Mouse (Mus musculus): ENCODE results near the gene Itgb2.

Itgb2 gene

DNA sequence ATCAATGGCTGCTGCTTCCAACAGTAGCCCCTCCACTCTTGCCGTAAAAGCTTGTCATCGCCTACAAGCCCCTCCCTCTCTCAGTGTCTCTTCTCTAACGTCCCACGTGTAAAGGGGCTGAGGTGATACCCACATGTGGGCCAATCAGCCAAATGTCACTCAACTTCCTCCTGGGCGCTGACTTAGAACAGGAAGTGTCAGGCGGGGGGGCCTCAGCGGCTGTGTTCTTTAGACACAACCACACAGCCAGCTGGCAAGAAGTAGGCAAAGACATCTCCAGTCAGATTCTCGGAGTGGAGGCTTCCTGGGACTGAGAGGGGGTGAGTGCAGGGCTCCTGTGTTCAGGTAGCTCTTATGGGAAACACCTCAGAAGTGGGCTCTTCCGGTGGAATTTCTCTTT is at the start of gene Itgb2:
Gene Itgb2 (plus strand): TSS at position 113 of the 400 bp plus-strand sequence.
- in situ Hi-C loops (cut with MboI, MseI): no loop called here

- in situ Hi-C loops (cut with MboI, MseI): no loop called here
These were observed 48.2 kb upstream of the Itgb2 start for GRCm38 (mm10) chr10:77481814-77482213.

- in situ Hi-C loops (cut with MboI, MseI): no loop called here
These were observed 45.7 kb upstream of the Itgb2 start for GRCm38 (mm10) chr10:77484205-77484935.

- in situ Hi-C loops (cut with MboI, MseI): no loop called here
These were observed 44.3 kb upstream of the Itgb2 start for GRCm38 (mm10) chr10:77485786-77486185.

DNA sequence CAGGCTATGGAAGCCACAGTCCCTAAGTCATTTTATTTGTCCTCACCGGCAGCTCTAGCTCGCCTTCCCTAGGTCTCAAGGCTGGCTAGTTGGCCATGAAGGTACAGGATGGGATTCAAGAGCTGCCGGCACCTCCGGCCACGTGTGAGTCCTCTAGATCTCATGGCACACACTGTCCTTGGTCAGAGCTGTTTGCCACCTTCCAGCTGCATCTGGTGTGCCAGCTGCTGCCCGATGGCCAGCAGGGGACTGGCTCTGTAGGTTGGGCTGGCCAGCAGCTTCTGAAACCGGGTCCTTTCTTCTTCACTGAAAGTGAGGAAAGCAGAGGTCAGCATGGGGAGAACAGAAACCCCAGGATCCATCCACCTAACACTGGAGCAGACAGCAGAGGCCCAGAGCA is 41.9 kb upstream of the Itgb2 start:
- in situ Hi-C loops (cut with MboI, MseI): no loop called here

DNA sequence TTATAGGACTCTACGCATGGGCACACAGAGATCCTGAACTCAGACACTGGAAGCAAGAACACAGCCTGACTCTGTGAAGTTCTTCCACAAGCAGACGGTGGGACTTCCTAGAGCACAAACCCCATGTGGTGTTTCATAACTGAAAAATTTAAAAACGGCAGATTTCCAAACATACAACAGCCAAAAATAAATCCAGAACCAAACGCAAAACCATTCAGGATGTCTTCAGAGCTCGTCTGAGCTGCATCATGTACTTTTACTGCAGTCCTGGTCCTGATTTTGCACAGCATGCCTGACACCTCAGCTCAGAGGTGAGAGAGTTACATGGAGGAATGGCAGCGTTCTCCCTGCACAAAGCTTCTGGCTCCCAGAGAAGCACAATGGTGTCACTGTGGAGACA is 38.5 kb upstream of the Itgb2 start:
- in situ Hi-C loops (cut with MboI, MseI): no loop called here

GRCm38 (mm10) chr10:77492885-77493284 is 37.2 kb upstream of the Itgb2 start:
- in situ Hi-C loops (cut with MboI, MseI): no loop called here

DNA sequence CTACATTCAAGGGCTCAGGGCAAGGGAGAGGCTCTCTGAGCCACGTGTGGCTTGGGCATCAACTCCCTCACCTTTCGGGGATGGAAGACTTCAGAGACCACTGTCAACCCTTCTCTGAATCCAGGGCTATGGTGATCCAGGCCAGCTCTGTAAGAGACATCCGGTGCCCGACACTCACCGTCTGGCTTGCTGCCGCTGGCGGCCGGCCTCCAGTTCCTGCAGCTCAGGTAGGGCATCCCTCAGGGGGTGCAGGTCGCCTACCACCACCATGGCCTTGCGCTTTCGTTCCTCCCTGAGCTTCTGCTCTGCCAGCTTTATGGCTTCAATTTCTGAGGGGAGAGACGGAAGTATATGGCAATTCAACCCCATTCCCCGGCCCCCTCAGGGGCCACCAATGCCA is 32.9 kb upstream of the Itgb2 start:
- in situ Hi-C loops (cut with MboI, MseI): no loop called here

GRCm38 (mm10) chr10:77498254-77498653 is 31.8 kb upstream of the Itgb2 start:
- in situ Hi-C loops (cut with MboI, MseI): no loop called here

DNA sequence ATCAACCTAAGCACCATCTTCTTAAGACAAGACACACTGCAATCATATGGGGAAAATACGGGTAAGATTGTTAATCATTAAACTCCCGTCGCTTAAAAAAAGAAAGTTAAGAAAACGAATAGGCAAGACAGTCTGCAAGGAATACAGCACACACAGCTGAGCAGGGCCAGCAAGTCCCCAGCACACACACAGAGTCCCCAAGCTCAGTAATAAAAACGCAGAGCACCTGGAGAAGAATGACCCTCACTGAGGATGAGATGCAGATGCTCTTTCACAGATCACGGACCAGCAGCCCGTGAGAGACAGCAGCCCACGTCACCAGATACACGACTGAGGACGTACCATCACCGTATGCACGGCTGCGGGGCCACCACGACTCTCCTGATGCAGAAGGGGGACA is 29.4 kb upstream of the Itgb2 start:
- in situ Hi-C loops (cut with MboI, MseI): no loop called here

GRCm38 (mm10) chr10:77502967-77503922 is 26.8 kb upstream of the Itgb2 start:
- in situ Hi-C loops (cut with MboI, MseI): no loop called here

- in situ Hi-C loops (cut with MboI, MseI): no loop called here
These were observed 25.9 kb upstream of the Itgb2 start for GRCm38 (mm10) chr10:77504143-77504542.

DNA sequence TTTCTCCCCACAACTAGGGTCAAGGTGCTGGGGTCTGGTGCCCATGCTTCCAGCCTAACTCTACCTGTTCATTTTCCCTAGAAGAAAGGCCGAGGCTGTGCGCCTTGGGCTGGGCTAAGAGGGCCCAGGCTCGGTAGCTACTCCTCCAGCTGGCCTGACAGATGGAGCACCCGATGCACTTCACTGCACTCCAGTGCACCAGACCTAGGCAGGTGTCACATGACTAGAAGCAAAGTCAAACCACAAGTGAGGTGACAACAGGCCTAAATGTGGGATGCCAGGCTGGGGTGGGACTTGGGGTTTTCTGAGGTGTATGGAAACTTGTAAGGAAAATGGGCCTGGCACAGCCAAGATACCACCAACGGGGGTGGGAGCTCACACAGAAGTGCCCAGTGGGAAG is 23.5 kb upstream of the Itgb2 start:
- in situ Hi-C loops (cut with MboI, MseI): no loop called here

DNA sequence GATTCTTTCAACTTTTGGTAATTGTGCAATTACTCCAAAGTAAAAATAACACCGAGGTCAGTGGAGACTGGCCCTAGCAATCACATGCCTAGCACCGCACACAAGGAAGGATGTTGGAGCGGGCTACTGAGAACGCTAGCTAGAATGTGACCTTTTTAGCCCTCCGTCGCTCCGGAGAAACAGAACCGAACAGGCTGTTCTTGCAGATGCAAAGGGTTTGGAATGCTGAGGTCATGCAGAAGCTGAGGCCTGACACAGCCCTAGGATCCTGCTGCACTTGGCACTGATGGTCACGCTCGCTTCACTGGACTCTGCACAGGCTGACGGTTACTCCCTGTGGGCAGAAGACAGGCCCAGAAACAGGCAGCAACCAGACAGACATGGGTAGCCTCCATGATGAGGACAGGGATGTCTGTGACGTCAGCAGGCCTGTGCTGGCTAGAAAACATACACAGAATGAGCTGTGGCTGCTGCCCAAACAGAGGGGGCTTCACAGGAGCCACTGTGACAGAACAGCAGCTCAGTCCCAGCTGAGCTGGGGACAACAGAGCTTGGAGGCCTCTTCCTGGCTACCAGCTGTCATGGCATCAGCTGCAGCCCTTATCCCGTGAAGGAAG is 23.0 kb upstream of the Itgb2 start:
- in situ Hi-C loops (cut with MboI, MseI): no loop called here

- in situ Hi-C loops (cut with MboI, MseI): no loop called here
These were observed 22.3 kb upstream of the Itgb2 start for GRCm38 (mm10) chr10:77507779-77508178.

- in situ Hi-C loops (cut with MboI, MseI): no loop called here
These were observed 21.3 kb upstream of the Itgb2 start for GRCm38 (mm10) chr10:77508744-77509143.

DNA sequence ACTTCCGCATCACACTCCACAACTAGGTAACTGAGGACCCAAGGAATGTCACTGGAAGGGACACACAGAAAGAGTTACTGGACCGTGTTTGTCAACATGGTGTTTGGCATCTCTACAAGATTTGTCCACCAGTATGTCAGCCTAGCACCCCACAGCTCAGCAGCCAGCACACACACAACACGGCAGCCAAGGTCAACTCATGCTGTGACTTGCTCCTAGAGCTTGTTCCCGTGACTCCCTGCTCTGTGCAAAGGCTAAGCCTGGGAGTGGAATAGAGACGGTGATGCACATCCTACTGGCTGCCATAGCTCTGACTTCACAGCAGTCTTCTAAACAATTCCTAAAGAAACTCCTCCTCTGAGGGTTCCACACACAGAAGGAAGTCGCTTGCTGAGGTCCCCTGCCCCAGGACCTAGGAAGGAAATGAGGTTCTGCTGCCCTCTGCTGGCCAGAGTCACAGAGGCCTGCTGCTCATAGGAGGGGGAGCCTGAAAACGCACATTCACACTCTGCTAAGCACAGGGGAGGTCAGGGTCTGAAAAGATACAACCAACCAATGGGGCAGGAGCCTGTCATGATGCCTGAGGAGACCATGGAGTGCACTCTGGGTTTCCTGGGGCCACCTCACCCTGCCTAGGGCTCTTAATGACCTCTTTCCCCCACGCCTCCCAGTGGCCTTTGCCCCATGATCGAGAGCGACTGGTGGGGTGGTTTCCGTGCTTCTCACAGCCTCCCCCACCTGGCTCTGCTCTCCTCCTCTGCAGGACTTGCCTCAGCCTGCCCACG is 20.5 kb upstream of the Itgb2 start:
- in situ Hi-C loops (cut with MboI, MseI): loop anchor here (5.0 kb wide), 1 partner anchor 227 kb away; no protein-coding TSS in a partner anchor

DNA sequence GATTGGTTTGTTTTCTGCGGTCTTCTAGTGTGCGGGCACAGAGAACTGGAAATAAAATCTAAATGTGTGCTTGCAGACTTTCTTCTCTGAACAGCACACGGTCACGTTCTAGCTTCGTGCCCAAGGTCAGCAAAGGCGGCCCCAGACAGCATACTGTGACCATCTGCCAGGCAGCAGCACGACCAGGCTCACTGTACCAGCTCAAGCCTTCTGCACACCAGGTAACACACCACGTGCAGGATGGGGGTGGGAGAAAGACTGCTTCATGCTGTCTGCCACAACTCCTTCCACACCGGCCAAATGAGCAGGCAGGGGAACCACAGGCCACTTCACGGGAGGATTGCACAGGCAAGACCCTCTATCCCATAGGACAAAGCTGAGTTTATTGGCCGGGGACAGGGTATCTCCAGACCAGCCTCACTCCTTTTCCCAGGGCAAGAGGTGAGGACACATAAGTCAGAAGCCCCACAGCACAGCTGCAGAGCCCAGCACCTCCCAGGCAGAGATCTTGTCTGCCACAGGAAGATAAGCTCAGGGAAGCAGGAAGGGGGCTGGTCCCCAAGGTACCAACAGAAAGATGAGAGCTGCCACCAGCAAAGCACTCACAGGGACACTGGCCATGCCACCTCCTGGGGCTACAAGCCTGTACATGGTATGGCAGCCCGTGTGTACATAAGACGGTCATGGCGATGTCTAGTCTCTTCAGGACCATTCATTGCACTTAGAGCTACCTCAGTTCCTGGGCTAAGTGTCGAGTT is 19.6 kb upstream of the Itgb2 start:
- in situ Hi-C loops (cut with MboI, MseI): loop anchor here (5.0 kb wide), 1 partner anchor 228 kb away; no protein-coding TSS in a partner anchor

DNA sequence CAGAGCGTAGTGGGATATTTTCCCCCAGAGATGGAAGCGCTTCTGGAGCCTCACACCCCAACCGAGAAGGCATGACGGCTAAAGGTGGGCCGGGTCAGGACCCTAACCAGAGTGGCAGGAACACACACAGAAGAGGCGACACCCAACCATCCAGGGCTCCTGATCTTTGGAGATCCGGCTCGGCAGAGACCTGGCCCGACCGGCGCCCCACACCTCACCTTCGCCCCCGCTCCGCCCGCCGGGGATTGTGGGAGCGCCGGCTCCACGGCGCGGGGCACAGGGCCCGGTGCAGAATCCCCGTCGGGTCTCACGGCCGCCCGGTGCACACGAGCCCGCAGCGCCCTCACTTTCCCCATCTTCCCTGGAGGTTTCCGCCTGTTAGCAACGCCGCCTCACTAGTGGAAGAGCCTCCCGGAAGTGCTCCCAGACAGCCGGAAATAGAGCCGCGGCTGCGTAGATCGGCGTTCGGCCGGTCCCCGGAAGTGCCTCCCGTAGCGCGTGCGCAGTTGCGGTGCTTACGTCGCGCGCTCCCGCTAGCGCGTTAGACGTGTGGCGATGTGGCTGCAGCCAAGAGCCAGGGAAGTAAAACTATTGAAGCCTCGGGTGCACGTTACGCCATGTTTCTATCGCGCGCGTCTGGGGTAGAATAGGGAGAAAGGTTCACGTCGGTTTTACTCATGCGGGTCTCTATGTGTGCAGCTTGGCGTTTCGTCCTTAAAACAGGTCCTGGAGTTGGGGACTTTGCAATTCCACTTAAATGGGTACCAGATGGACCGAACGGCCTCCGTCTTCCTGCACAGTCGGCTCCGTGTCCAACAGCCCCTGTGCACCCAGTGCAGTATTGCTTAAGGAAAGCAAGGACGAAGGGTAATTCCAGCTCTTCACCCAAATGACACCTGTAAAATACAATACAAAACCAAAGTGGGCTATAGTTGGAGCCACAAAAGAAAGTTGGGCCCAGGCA is 14.4 kb upstream of the Itgb2 start, which contains the start of gene Fam207a:
Gene Fam207a (minus strand): TSS at position 401 of the 964 bp plus-strand sequence.
- in situ Hi-C loops (cut with MboI, MseI): loop anchor here (5.0 kb wide), 2 partner anchors 42 to 87 kb away; no protein-coding TSS in a partner anchor

Measured in regulatory T cell (primary cell).